Mouse (Mus musculus) liver, adult 2 months (tissue): ENCODE data around the gene Frat2.

Experiments used
- CTCF ChIP-seq: fragments of 200-500 bp; IDR thresholded peaks from 2 replicates; pipeline ENCODE4 v1.5.1; 2011; ENCODE audit warnings: low read depth, low read length, control low read depth
- POLR2A ChIP-seq: fragments of 200-500 bp; IDR thresholded peaks from 2 replicates; pipeline ENCODE4 v1.6.1; 2011; ENCODE audit warnings: low read length, control low read depth; ENCODE audit not compliant: insufficient read depth; ENCODE audit errors: extremely low read depth

DNA sequence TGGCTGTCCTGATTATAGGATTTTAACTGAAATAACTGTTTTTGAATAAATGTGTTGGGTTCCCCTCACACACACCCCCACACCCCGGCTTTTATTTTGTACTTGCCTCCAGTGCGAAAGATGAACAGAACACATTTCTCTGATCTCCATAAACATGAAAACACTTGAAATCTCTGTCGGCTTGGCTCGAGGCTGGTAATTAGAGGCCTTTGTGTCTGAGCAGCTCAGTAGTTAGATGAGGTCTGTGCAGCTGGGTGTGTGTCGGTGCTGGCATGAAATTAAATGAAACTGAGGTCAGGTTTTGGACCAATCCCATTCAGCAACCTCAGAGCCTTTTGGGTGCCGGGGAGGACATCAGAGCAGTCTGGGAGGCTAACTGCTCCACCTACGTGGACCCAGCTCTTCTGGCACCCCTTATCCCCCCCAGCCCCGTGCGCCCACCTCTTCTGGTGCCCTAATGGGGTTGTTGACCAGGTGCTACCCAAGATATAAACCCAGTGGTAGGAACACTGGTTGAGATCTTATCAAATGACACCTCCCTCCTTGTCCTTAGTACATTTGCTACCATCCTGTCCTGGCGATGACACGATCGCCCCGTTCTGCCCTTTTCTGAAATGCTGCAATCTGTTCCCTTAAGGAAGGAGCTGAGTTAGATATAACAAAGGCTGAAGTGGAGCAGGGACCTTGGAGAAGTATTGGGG is 15.3 kb downstream of the Frat2 start:
- no peak for TF ChIP-seq CTCF
- TF ChIP-seq POLR2A, result no peak
